Mouse (Mus musculus) frontal cortex, adult (tissue): ENCODE results near the gene Rap1gap.

ENCODE experiments used
- ATAC-seq: cut with Nextera tagmentation; 2 replicates; pipeline ENCODE4 v1.9.2; 2017; ENCODE audit warnings: mild to moderate bottlenecking, moderate library complexity, mixed read lengths; ENCODE audit not compliant: low TSS enrichment

Rap1gap gene

DNA sequence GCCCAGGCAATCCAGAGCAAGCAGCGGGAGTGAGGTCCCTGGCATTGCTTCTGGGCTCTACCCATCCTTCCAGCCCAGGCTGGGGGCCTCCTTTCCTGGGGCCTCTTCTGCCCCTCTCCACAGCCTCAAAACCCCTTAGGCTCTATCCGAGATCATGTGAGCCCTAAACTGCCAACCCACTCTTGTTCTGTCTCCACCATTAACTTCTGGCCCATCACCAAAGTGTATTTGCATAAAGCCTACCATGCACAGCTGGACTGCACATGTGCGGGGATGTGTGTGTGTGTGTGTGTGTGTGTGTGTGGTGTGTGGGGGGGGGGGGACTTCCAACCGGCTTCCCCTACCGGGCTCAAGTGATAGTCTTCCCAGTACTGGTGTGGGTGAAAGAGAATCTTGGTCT is 109.5 kb downstream of the Rap1gap start:
- ATAC-seq: no peak

DNA sequence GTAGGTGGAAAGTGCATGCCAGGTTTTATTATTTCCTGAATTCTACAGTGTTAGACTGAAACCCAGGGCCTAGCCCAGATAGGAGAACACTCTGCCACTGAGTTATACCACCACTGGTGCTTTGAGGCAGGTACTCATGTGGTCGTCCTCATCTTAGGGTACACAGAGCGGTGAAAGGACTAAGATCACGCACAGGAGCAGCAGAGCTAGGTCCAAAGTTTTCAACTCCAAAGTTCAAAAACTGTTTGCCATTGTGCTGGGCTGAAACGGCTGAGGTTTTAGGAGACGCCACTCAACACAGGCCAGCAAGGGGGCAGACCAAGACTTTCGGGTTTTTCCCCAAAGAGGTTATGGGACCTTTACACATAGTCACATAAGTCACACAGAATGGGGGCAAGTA is 110.0 kb downstream of the Rap1gap start:
- ATAC-seq: no peak

DNA sequence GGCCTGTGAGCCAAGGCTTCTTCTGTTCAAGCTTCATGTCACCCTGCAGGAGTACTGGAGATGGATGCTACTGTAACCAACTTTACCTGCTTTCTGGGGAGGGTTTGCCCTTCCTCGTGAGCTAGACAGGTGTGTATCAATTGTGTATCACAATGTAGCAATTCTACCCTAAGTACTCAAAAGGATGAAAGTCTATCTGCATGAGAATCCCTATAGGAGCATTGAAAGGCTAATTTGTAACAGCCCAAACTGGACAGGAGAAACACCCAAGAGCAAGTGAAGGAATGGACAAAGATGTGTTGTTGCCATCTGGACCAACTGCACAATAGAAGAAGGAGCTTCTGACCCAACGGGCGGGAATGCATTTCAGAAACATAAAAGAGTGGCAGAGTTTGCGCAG is 113.3 kb downstream of the Rap1gap start:
- ATAC-seq: no peak

DNA sequence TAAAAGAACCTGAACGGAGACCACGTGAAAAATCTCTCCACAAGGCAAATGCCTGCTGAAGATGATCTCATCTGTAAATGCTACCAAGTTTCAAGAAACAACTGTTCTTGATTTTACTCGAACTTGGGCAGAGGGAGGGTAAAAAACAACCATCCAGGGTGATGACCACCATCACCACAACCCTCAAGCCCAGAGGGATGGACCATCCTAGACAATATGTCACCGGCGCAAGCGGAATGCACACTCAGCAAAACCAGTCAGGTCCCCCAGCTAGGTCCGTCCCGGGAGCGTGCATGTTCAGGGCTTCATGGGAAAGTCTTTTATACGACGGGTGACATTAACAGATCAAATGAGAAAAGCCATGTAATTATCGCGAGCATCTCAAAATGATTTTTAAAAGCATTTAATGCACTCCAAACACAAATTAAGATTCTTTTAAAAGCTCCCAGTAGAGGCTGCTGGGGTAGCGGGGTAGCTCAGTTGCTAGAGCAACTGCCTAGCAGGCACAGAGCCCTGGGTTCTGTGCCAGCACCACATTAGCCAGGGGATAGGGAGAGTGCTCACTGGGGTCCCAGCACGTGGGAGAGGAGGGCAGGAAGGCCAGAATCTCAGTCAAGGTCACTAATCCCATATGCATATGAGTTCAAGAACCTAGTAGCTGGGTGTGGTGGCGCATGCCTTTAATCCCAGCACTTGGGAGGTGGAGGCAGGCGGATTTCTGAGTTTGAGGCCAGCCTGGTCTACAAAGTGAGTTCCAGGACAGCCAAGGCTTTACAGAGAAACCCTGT is 114.1 kb downstream of the Rap1gap start:
- ATAC-seq: no peak
